Mouse (Mus musculus) urinary bladder, postnatal 25 days (tissue): Measurements from ENCODE around the gene Evi2b.

Experiments
- DNase-seq: peaks from one replicate; pipeline ENCODE4 v3.0.0; 2022; ENCODE audit warnings: low spot score

The Evi2b gene

GRCm38 (mm10) chr11:79521930-79522329 lies 1.6 kb downstream of the Evi2b start:
- no peak for DNase-seq

- no peak for DNase-seq
Observed at GRCm38 (mm10) chr11:79520772-79521171, 2.8 kb downstream of the Evi2b start.

- DNase-seq, result no peak
Observed at GRCm38 (mm10) chr11:79519878-79520291, 3.7 kb downstream of the Evi2b start.

GRCm38 (mm10) chr11:79519299-79519698 lies 4.3 kb downstream of the Evi2b start:
- no peak for DNase-seq

GRCm38 (mm10) chr11:79515798-79516197 lies 7.8 kb downstream of the Evi2b start:
- no peak for DNase-seq

GRCm38 (mm10) chr11:79515331-79515730 lies 8.2 kb downstream of the Evi2b start:
- no peak for DNase-seq

GRCm38 (mm10) chr11:79511970-79512369 lies 11.6 kb downstream of the Evi2b start:
- no peak for DNase-seq

GRCm38 (mm10) chr11:79504506-79504905 lies 19.1 kb downstream of the Evi2b start:
- no peak for DNase-seq

- DNase-seq, result no peak
Observed at GRCm38 (mm10) chr11:79503845-79504244, 19.7 kb downstream of the Evi2b start, which contains the start of gene Omg. TSS of gene Omg (minus strand) at chr11:79504084.

- DNase-seq, result no peak
Observed at GRCm38 (mm10) chr11:79502917-79503316, 20.6 kb downstream of the Evi2b start.

GRCm38 (mm10) chr11:79494976-79495800 lies 28.4 kb downstream of the Evi2b start:
- no peak for DNase-seq

- DNase-seq, result no peak
Observed at GRCm38 (mm10) chr11:79484721-79485120, 38.8 kb downstream of the Evi2b start.

GRCm38 (mm10) chr11:79483876-79484528 lies 39.6 kb downstream of the Evi2b start:
- DNase-seq, result peak; percentile 4

- no peak for DNase-seq
Observed at GRCm38 (mm10) chr11:79483392-79483791, 40.2 kb downstream of the Evi2b start.

- no peak for DNase-seq
Observed at GRCm38 (mm10) chr11:79468097-79468496, 55.5 kb downstream of the Evi2b start.
